Mouse (Mus musculus): ENCODE measurements around the gene Sez6l2. TPM values are rescaled to one million over a fixed set of nuclear protein-coding genes. Genes with fewer than 3 reads are reported as not detected.

Sez6l2 gene
- polyA plus RNA-seq, 1 experiment from 2014 or later: 68.9 TPM

DNA sequence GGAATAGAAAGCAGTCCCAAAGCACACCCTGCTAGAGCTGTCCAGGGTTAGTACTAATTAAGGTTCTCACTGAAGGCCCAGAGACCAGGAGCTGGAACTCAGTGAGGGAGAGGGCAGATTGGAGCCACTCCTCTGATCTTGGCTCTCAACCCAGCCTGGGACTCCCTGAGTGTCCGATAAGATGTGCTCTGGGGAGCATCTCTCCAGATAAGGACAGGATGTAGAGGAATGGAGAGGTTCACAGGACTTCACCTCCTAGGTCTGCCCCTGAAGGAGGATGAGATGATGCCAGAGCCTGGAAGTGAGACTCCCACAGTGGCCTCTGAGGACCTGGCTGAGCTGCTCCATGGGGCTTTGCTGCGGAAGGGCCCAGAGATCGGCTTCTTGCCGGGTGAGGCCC lies 1.4 kb downstream of the Sez6l2 start:
- Histone ChIP-seq H3K9ac (peak overlapping the region; percentile 78), H3K4me1 (replicated peaks; ENCODE audit: control insufficient read depth, insufficient read depth, low read length) (peaks cover 41% of the 10 kb centered on the region), H3K36me3 (replicated peaks; ENCODE audit: control insufficient read depth, insufficient read depth) (peaks cover 37% of the 10 kb centered on the region), H3K4me2 (replicated peaks) (peak overlapping the region; percentile 94), H3K27ac (peak overlapping the region; percentile 94), H3K9me3 (ENCODE audit: control insufficient read depth, low read length) (no peaks in the 10 kb centered on the region), H3K4me3 (replicated peaks; ENCODE audit: low read length) (peak overlapping the region; percentile 56), H3K27me3 (ENCODE audit: control insufficient read depth, insufficient read depth, low read length) (no peaks in the 10 kb centered on the region)
- ATAC-seq (ENCODE audit: low FRiP score): no peak
- 25% methylated on average over 4 of the region's 4 CpGs for WGBS
- DNase-seq (ENCODE audit: low spot score): no peak

DNA sequence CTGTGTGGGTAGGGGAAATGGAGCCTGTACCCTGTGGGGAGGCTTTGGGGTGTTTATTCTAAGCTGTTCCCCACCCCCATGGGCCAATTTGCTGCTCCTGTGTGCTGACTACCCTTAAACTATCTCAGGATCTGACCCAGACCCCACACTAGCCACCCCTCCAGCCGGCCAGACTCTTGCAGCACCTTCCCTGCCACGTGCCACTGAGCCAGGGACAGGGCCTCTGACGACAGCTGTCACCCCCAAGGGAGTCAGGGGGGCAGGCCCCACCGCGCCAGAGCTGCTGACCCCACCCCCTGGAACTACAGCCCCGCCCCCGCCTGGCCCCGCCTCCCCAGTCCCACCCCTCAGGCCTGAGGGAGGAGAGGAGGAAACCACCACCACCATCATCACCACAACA lies 2.3 kb downstream of the Sez6l2 start:
- H3K9me3 ChIP-seq (ENCODE audit: control insufficient read depth, low read length): no peaks in the 10 kb centered on the region
- peak overlapping the region; percentile 56 for H3K4me3 ChIP-seq (replicated peaks; ENCODE audit: low read length)
- ATAC-seq (ENCODE audit: low FRiP score) (no peak), DNase-seq (ENCODE audit: low spot score) (no peak)
- peaks cover 37% of the 10 kb centered on the region for H3K36me3 ChIP-seq (replicated peaks; ENCODE audit: control insufficient read depth, insufficient read depth)
- 1% methylated on average over 8 of the region's 8 CpGs for WGBS
- no peaks in the 10 kb centered on the region for H3K27me3 ChIP-seq (ENCODE audit: control insufficient read depth, insufficient read depth, low read length)
- H3K4me2 ChIP-seq (replicated peaks): peak overlapping the region; percentile 94
- H3K4me1 ChIP-seq (replicated peaks; ENCODE audit: control insufficient read depth, insufficient read depth, low read length): peaks cover 36% of the 10 kb centered on the region
- H3K27ac ChIP-seq: no peak overlapping the region
- peak overlapping the region; percentile 78 for H3K9ac ChIP-seq

DNA sequence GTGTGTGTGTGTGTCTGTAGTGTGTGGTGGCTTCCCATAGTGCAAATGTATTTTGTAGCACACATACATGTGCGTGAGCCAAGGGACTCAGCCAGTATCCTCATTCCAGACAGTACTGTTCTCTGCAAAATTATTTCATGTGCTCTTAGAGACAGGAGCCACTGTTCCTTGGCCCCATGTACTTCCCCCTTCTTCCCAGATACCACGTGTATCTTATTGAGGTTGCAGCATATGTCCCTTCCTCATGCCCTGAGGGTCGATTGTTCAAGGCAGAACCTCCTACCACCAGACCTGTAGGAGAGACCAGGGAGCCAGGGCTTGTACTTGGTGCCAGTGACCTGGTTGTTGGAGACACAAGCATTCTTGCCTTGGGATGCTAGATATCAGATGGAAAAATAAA lies 4.8 kb downstream of the Sez6l2 start:
- Histone ChIP-seq H3K4me1 (replicated peaks; ENCODE audit: control insufficient read depth, insufficient read depth, low read length) (peaks cover 20% of the 10 kb centered on the region), H3K4me3 (replicated peaks; ENCODE audit: low read length) (no peak overlapping the region), H3K36me3 (replicated peaks; ENCODE audit: control insufficient read depth, insufficient read depth) (peaks cover 62% of the 10 kb centered on the region), H3K9me3 (ENCODE audit: control insufficient read depth, low read length) (no peaks in the 10 kb centered on the region), H3K9ac (no peak overlapping the region), H3K27me3 (ENCODE audit: control insufficient read depth, insufficient read depth, low read length) (no peaks in the 10 kb centered on the region), H3K27ac (no peak overlapping the region), H3K4me2 (replicated peaks) (no peak overlapping the region)
- DNase-seq (ENCODE audit: low spot score): no peak
- no peak for ATAC-seq (ENCODE audit: low FRiP score)
- 64% methylated on average over 3 of the region's 3 CpGs for WGBS

DNA sequence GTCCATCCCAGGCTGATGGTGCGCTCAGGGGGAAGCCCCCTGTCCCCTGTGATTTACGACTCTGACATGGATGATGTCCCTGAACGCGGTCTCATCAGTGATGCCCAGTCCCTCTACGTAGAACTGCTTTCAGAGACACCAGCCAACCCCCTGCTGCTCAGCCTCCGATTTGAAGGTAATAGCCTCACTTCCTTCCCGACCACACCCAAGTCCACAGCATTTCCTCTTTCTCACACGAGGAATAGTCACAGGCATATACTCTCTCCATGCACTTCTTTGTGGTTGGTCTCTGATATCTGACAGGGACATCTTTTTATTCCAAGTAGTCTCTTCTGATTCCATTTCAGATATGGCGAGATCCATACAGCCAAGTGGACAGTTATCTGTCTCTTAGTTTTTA lies 9.4 kb downstream of the Sez6l2 start:
- H3K4me1 ChIP-seq (replicated peaks; ENCODE audit: control insufficient read depth, insufficient read depth, low read length): no peaks in the 10 kb centered on the region
- no peak overlapping the region for H3K27ac ChIP-seq
- H3K9ac ChIP-seq: no peak overlapping the region
- no peak overlapping the region for H3K4me3 ChIP-seq (replicated peaks; ENCODE audit: low read length)
- DNase-seq (ENCODE audit: low spot score) (no peak), ATAC-seq (ENCODE audit: low FRiP score) (no peak)
- no peaks in the 10 kb centered on the region for H3K9me3 ChIP-seq (ENCODE audit: control insufficient read depth, low read length)
- 0 out of 2 replicates have a peak, but pooled peaks cover 10% of the 10 kb centered on the region for H3K27me3 ChIP-seq (ENCODE audit: control insufficient read depth, insufficient read depth, low read length)
- H3K36me3 ChIP-seq (replicated peaks; ENCODE audit: control insufficient read depth, insufficient read depth): peaks cover 86% of the 10 kb centered on the region
- H3K4me2 ChIP-seq (replicated peaks): no peak overlapping the region
- WGBS: 64% methylated on average over 9 of the region's 9 CpGs

DNA sequence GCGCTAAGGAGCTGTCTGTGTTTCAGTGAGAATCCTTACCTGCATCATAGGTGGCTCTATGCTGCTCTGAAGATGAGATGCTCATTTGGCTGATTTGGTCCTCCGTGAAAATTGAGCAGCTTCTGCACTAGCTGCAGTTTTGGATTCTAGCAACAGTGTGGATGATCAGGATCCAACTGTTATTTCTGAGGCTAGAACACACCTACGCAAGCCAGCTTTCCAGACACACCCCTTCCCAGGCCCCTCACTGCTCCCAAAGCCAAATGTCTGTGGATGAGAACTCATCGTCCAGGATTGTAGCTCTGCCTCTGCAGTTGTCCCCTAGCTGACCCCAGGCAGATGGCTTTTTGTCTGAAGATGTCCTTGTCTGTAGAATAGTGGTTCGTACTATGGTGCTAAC lies 10.7 kb downstream of the Sez6l2 start:
- Histone ChIP-seq H3K36me3 (replicated peaks; ENCODE audit: control insufficient read depth, insufficient read depth) (peaks cover 89% of the 10 kb centered on the region), H3K9me3 (ENCODE audit: control insufficient read depth, low read length) (no peaks in the 10 kb centered on the region), H3K4me2 (replicated peaks) (no peak overlapping the region), H3K4me3 (replicated peaks; ENCODE audit: low read length) (no peak overlapping the region), H3K9ac (no peak overlapping the region), H3K4me1 (replicated peaks; ENCODE audit: control insufficient read depth, insufficient read depth, low read length) (no peaks in the 10 kb centered on the region), H3K27ac (no peak overlapping the region), H3K27me3 (ENCODE audit: control insufficient read depth, insufficient read depth, low read length) (0 out of 2 replicates have a peak, but pooled peaks cover 10% of the 10 kb centered on the region)
- ATAC-seq (ENCODE audit: low FRiP score) (no peak), DNase-seq (ENCODE audit: low spot score) (no peak)
- 87% methylated on average over 5 of the region's 5 CpGs for WGBS

DNA sequence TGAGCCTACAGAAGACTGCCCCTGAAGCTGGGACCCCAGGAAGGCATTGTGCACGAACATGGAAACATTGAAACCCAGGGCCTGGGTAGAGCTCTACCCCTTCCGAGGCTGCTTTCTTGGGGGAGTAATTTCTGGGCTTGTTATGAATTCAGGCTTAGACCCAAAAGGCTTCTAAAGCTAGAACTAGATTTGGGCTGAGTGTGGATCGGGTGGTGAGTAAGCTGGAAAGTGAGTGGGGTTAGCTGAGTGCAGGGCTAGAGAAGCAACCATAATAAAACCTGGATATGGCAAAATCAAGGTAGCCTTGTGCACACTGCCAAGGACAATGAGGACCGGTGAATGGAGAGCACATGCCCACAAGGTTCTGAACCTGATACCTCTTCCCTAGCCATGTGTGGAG lies 11.6 kb downstream of the Sez6l2 start:
- WGBS: 87% methylated on average over 4 of the region's 4 CpGs
- Histone ChIP-seq H3K36me3 (replicated peaks; ENCODE audit: control insufficient read depth, insufficient read depth) (peaks cover 89% of the 10 kb centered on the region), H3K27me3 (ENCODE audit: control insufficient read depth, insufficient read depth, low read length) (0 out of 2 replicates have a peak, but pooled peaks cover 10% of the 10 kb centered on the region), H3K4me2 (replicated peaks) (no peak overlapping the region), H3K4me3 (replicated peaks; ENCODE audit: low read length) (no peak overlapping the region), H3K9ac (no peak overlapping the region), H3K9me3 (ENCODE audit: control insufficient read depth, low read length) (no peaks in the 10 kb centered on the region), H3K4me1 (replicated peaks; ENCODE audit: control insufficient read depth, insufficient read depth, low read length) (no peaks in the 10 kb centered on the region), H3K27ac (no peak overlapping the region)
- no peak for DNase-seq (ENCODE audit: low spot score)
- no peak for ATAC-seq (ENCODE audit: low FRiP score)

DNA sequence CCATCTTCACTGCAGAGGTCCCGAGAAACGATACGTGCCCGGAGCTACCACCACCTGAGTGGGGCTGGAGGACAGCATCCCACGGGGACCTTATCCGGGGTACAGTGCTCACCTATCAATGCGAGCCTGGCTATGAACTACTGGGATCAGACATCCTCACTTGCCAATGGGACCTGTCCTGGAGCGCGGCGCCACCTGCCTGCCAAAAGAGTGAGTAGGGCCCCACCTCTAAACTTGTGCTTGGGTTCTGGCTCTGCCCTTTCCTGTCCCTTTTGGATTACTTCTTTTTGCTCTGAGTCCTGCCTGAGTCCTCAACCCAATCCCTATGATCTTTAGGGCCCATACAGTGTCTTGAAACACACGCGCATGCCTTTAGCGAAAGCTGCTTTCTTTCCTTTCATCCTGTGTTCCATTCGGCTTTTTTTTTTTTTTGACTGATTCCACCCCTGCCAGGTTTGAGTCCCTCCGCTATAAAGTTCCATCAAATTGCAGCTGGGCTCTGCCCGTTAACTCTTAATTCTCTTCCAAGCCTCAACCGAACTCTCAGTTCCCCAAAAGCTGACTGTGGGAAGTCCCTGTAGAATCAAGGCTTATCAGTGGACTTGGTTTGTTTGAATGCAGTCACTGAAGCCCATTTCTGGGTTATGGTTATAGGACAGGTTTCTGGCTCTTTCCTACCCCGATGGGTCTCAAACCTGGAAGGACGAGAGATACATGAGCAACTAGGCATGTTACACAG lies 13.4 kb downstream of the Sez6l2 start:
- Histone ChIP-seq H3K9ac (no peak overlapping the region), H3K4me3 (replicated peaks; ENCODE audit: low read length) (no peak overlapping the region), H3K27ac (no peak overlapping the region), H3K4me2 (replicated peaks) (no peak overlapping the region), H3K4me1 (replicated peaks; ENCODE audit: control insufficient read depth, insufficient read depth, low read length) (no peaks in the 10 kb centered on the region), H3K27me3 (ENCODE audit: control insufficient read depth, insufficient read depth, low read length) (0 out of 2 replicates have a peak, but pooled peaks cover 10% of the 10 kb centered on the region), H3K36me3 (replicated peaks; ENCODE audit: control insufficient read depth, insufficient read depth) (peaks cover 89% of the 10 kb centered on the region), H3K9me3 (ENCODE audit: control insufficient read depth, low read length) (no peaks in the 10 kb centered on the region)
- ATAC-seq (ENCODE audit: low FRiP score) (no peak), DNase-seq (ENCODE audit: low spot score) (no peak)
- WGBS: 32% methylated on average over 19 of the region's 19 CpGs

DNA sequence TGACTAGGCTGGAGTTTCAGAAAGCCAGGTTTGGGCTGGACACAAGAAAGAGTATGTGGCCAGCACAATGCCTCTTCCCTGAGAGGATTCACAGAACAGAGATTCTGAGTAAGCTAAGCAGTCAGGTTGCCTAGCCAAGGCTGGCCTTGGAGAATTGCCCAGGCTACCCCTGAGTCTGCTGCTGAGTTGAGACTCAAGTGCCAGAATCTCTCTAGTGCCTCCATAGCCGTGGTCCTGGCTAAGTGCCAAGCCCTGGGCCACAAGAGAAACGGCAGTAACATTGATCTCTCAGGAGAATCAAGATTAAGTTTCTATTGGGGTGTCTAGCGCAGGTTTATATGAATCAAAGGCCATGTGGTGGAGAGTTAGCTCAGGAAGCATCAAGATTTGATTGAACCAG lies 15.2 kb downstream of the Sez6l2 start:
- H3K27ac ChIP-seq: no peak overlapping the region
- H3K9me3 ChIP-seq (ENCODE audit: control insufficient read depth, low read length): no peaks in the 10 kb centered on the region
- no peak overlapping the region for H3K9ac ChIP-seq
- H3K4me1 ChIP-seq (replicated peaks; ENCODE audit: control insufficient read depth, insufficient read depth, low read length): no peaks in the 10 kb centered on the region
- 0 out of 2 replicates have a peak, but pooled peaks cover 10% of the 10 kb centered on the region for H3K27me3 ChIP-seq (ENCODE audit: control insufficient read depth, insufficient read depth, low read length)
- ATAC-seq (ENCODE audit: low FRiP score) (no peak), DNase-seq (ENCODE audit: low spot score) (no peak)
- 62% methylated on average over 3 of the region's 3 CpGs for WGBS
- peaks cover 89% of the 10 kb centered on the region for H3K36me3 ChIP-seq (replicated peaks; ENCODE audit: control insufficient read depth, insufficient read depth)
- no peak overlapping the region for H3K4me3 ChIP-seq (replicated peaks; ENCODE audit: low read length)
- no peak overlapping the region for H3K4me2 ChIP-seq (replicated peaks)

DNA sequence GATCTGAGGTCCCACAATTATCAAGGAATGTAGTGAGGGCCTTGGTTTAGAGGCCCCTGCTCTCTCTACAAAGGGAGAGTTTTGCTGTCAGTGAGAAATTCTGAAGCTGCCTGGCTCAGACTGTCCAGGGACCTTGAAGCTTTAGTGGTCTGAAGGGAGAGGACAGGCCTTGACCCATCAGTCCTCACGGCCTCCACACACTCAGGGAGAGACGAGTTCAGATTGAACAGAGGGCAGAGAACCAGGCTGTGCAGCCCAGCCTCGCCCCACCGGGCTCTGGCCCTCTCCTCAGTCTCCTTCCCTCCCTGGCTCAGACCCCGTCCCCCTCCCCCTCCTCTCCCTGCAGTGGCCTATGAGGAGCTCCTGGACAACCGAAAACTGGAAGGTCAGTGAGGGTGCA lies 17.0 kb downstream of the Sez6l2 start:
- ATAC-seq (ENCODE audit: low FRiP score) (no peak), DNase-seq (ENCODE audit: low spot score) (no peak)
- H3K36me3 ChIP-seq (replicated peaks; ENCODE audit: control insufficient read depth, insufficient read depth): peaks cover 88% of the 10 kb centered on the region
- H3K4me3 ChIP-seq (replicated peaks; ENCODE audit: low read length): no peak overlapping the region
- H3K4me1 ChIP-seq (replicated peaks; ENCODE audit: control insufficient read depth, insufficient read depth, low read length): no peaks in the 10 kb centered on the region
- WGBS: 75% methylated on average over 6 of the region's 6 CpGs
- H3K4me2 ChIP-seq (replicated peaks): no peak overlapping the region
- H3K27ac ChIP-seq: no peak overlapping the region
- no peak overlapping the region for H3K9ac ChIP-seq
- 0 out of 2 replicates have a peak, but pooled peaks cover under 1% of the 10 kb centered on the region for H3K27me3 ChIP-seq (ENCODE audit: control insufficient read depth, insufficient read depth, low read length)
- no peaks in the 10 kb centered on the region for H3K9me3 ChIP-seq (ENCODE audit: control insufficient read depth, low read length)

All from hindbrain, embryonic 14.5 days (tissue).